Mouse (Mus musculus): Measurements from ENCODE around the gene Hhat. TPM values are rescaled to one million over a fixed set of nuclear protein-coding genes. Genes with fewer than 3 reads are reported as not detected.

Gene Hhat
- polyA plus RNA-seq, 1 experiment, result 3.1 TPM

DNA sequence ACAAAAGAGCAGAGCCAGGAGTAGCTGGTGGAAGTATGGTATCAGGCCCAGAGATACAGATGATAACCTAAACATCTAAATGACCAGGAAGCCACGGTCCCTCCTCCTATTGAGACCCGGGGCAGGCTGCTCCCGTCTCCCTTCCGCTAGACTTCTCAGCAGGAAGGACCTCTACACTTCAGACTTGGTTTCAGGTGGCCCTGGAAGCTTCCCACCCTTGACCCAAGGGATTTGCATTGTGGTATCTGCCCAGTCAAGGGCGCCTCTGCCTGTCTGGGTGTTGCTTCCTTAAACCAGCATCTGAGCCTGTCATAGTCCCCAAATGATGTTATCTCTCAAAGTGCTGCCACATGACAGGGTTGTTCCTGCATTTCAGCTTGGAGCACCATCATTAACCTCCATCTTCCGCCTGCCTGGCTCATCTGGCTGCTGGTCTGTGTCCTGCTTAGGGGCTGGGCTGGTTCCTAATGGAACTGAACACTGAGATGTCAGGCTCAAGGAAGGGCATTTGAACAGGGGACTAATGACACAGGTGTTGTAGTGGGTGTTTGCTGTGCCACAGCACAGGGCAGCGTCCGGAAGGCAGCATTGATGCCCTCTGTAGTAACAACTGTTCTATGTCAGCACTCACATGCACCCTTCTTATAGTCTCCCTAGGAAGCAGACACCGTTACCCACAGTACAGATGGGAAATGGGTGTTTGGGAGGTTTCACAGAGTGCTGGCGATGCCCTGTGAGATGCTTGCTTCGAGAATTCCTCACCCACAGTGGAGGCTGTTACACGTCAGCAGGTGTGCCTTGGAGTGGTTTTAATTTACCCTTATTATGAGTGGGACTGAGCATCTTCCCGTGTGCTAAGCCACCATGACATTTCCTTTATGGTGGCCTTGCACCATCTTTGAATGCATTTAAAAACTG lies 280.9 kb downstream of the Hhat start:
- Histone ChIP-seq H3K27ac (ENCODE audit: insufficient read depth, low read length) (no peak overlapping the region), H3K27me3 (ENCODE audit: control insufficient read depth, insufficient read depth, low read length, poor library complexity, severe bottlenecking) (no peaks in the 10 kb centered on the region), H3K9ac (ENCODE audit: low read depth, poor library complexity, severe bottlenecking) (no peak overlapping the region), H3K4me3 (ENCODE audit: low read depth, low read length) (no peak overlapping the region), H3K36me3 (ENCODE audit: control insufficient read depth, insufficient read depth, low read length, poor library complexity, severe bottlenecking) (no peaks in the 10 kb centered on the region), H3K4me1 (ENCODE audit: control insufficient read depth, insufficient read depth, low read length) (no peaks in the 10 kb centered on the region), H3K9me3 (replicated peaks; ENCODE audit: control insufficient read depth, insufficient read depth, low read length, poor library complexity, severe bottlenecking) (no peaks in the 10 kb centered on the region)
- TF ChIP-seq POLR2A (IDR thresholded peaks at IDR 0.05; ENCODE audit: insufficient read depth, low read length) (no peak), CTCF (IDR thresholded peaks at IDR 0.05; ENCODE audit: low read depth, low read length) (no peak), EP300 (IDR thresholded peaks at IDR 0.05; ENCODE audit: insufficient read depth, low read depth, low read length) (no peak)

DNA sequence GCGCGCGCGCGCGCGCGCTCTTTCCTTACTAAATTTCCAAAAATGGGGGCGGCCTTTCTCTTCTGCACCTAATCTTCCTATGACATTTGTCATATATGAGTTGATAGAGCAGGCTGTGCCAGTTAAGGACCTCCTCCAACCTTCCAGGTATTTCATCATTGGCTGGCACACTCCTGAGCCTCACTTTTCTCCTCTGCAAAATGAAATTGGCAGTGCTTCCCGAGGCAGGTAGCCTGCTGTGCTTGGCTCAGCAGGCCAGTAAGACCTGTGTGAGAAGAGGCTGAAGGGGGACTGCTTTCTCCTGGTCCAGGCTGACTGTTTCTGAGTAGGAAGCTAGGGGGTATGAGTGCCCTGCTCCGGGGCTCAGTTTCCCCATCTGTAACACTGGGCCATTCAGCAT lies 283.5 kb downstream of the Hhat start:
- no peaks in the 10 kb centered on the region for H3K27me3 ChIP-seq (ENCODE audit: control insufficient read depth, insufficient read depth, low read length, poor library complexity, severe bottlenecking)
- TF ChIP-seq CTCF (IDR thresholded peaks at IDR 0.05; ENCODE audit: low read depth, low read length) (no peak), POLR2A (IDR thresholded peaks at IDR 0.05; ENCODE audit: insufficient read depth, low read length) (no peak), EP300 (IDR thresholded peaks at IDR 0.05; ENCODE audit: insufficient read depth, low read depth, low read length) (no peak)
- no peaks in the 10 kb centered on the region for H3K36me3 ChIP-seq (ENCODE audit: control insufficient read depth, insufficient read depth, low read length, poor library complexity, severe bottlenecking)
- H3K4me3 ChIP-seq (ENCODE audit: low read depth, low read length), result no peak overlapping the region
- H3K9me3 ChIP-seq (replicated peaks; ENCODE audit: control insufficient read depth, insufficient read depth, low read length, poor library complexity, severe bottlenecking), result no peaks in the 10 kb centered on the region
- H3K9ac ChIP-seq (ENCODE audit: low read depth, poor library complexity, severe bottlenecking), result no peak overlapping the region
- H3K27ac ChIP-seq (ENCODE audit: insufficient read depth, low read length), result no peak overlapping the region
- no peaks in the 10 kb centered on the region for H3K4me1 ChIP-seq (ENCODE audit: control insufficient read depth, insufficient read depth, low read length)

DNA sequence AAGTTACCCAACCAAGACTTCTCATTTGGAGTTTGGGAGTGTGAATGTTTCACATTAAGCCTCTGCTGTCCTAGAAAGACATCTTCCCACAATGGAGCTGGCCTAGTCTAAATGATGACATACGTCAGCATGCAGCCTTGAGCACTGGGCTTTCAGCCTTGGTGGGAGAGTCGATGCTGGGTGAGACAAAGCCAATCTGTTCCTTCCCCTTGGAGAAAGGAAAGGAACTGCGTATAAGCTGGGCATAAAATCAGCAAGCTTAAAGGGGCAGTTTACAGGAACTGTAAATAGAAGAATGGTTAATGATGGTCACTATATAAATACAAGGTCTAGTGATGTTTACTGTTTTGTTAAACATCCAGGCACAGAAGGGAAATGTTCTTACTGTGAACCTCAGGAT lies 286.0 kb downstream of the Hhat start:
- Histone ChIP-seq H3K4me3 (ENCODE audit: low read depth, low read length) (no peak overlapping the region), H3K9me3 (replicated peaks; ENCODE audit: control insufficient read depth, insufficient read depth, low read length, poor library complexity, severe bottlenecking) (no peaks in the 10 kb centered on the region), H3K9ac (ENCODE audit: low read depth, poor library complexity, severe bottlenecking) (no peak overlapping the region), H3K36me3 (ENCODE audit: control insufficient read depth, insufficient read depth, low read length, poor library complexity, severe bottlenecking) (no peaks in the 10 kb centered on the region), H3K4me1 (ENCODE audit: control insufficient read depth, insufficient read depth, low read length) (no peaks in the 10 kb centered on the region), H3K27ac (ENCODE audit: insufficient read depth, low read length) (no peak overlapping the region), H3K27me3 (ENCODE audit: control insufficient read depth, insufficient read depth, low read length, poor library complexity, severe bottlenecking) (no peaks in the 10 kb centered on the region)
- TF ChIP-seq CTCF (IDR thresholded peaks at IDR 0.05; ENCODE audit: low read depth, low read length) (no peak), EP300 (IDR thresholded peaks at IDR 0.05; ENCODE audit: insufficient read depth, low read depth, low read length) (no peak), POLR2A (IDR thresholded peaks at IDR 0.05; ENCODE audit: insufficient read depth, low read length) (no peak)

DNA sequence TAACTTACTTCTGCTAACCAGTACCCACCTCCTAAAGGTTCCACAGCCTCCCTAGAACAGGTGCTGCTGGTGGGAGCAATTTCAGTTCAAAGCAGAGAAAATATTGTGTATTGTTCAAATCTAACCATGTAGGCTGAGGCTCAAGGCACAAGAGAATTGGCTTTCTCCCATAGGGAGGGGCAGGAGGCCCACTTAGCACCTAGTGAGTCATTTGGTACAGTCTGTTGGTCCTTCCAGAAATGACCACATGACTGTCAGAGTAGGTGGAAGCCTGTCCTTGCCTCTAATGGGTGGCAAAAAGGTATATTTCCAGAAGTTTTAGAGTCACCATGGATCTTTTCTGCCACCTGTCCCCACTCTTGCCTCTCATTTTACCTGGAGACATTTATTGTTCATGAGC lies 289.6 kb downstream of the Hhat start:
- H3K36me3 ChIP-seq (ENCODE audit: control insufficient read depth, insufficient read depth, low read length, poor library complexity, severe bottlenecking), result no peaks in the 10 kb centered on the region
- no peaks in the 10 kb centered on the region for H3K9me3 ChIP-seq (replicated peaks; ENCODE audit: control insufficient read depth, insufficient read depth, low read length, poor library complexity, severe bottlenecking)
- H3K27ac ChIP-seq (ENCODE audit: insufficient read depth, low read length), result no peak overlapping the region
- H3K27me3 ChIP-seq (ENCODE audit: control insufficient read depth, insufficient read depth, low read length, poor library complexity, severe bottlenecking), result no peaks in the 10 kb centered on the region
- no peak for TF ChIP-seq CTCF (IDR thresholded peaks at IDR 0.05; ENCODE audit: low read depth, low read length)
- TF ChIP-seq EP300 (IDR thresholded peaks at IDR 0.05; ENCODE audit: insufficient read depth, low read depth, low read length), result no peak
- no peak for TF ChIP-seq POLR2A (IDR thresholded peaks at IDR 0.05; ENCODE audit: insufficient read depth, low read length)
- H3K4me1 ChIP-seq (ENCODE audit: control insufficient read depth, insufficient read depth, low read length), result no peaks in the 10 kb centered on the region
- no peak overlapping the region for H3K9ac ChIP-seq (ENCODE audit: low read depth, poor library complexity, severe bottlenecking)
- H3K4me3 ChIP-seq (ENCODE audit: low read depth, low read length), result no peak overlapping the region

DNA sequence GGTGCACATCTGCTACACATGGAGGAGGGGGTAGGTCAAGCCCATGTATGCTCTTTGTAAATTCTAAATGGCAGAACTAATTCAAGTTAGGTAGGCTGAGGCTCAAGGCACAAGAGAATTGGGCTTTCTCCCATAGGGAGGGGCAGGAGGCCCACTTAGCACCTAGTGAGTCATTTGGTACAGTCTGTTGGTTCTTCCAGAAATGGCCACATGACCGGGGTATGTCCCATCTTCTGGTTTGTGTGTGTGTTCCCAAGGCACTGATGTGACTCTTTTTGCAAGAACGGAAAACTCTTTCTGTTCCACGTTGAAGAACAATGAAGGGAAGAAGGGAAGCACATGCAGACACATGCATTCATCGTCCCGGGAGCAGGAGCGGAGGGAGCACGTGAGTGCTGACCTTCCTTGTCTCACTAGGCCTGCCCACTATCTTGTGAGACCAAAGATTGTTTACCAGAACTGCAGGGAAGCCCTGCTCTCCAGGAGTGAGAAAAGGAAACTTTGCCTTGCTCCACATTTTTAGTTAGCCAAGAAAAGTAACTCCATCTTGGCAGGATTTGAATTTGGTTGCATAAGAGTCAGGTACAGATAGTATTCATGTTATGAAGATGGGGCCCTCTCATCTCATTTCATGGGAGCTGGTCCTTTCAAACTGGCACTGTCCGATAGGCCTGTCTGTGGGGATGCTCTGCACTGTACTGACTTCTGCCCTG lies 290.8 kb downstream of the Hhat start:
- Histone ChIP-seq H3K27me3 (ENCODE audit: control insufficient read depth, insufficient read depth, low read length, poor library complexity, severe bottlenecking) (no peaks in the 10 kb centered on the region), H3K4me1 (ENCODE audit: control insufficient read depth, insufficient read depth, low read length) (no peaks in the 10 kb centered on the region), H3K9ac (ENCODE audit: low read depth, poor library complexity, severe bottlenecking) (no peak overlapping the region), H3K36me3 (ENCODE audit: control insufficient read depth, insufficient read depth, low read length, poor library complexity, severe bottlenecking) (no peaks in the 10 kb centered on the region), H3K27ac (ENCODE audit: insufficient read depth, low read length) (no peak overlapping the region), H3K4me3 (ENCODE audit: low read depth, low read length) (no peak overlapping the region), H3K9me3 (replicated peaks; ENCODE audit: control insufficient read depth, insufficient read depth, low read length, poor library complexity, severe bottlenecking) (no peaks in the 10 kb centered on the region)
- TF ChIP-seq EP300 (IDR thresholded peaks at IDR 0.05; ENCODE audit: insufficient read depth, low read depth, low read length), result no peak
- TF ChIP-seq CTCF (IDR thresholded peaks at IDR 0.05; ENCODE audit: low read depth, low read length), result no peak
- TF ChIP-seq POLR2A (IDR thresholded peaks at IDR 0.05; ENCODE audit: insufficient read depth, low read length), result no peak

DNA sequence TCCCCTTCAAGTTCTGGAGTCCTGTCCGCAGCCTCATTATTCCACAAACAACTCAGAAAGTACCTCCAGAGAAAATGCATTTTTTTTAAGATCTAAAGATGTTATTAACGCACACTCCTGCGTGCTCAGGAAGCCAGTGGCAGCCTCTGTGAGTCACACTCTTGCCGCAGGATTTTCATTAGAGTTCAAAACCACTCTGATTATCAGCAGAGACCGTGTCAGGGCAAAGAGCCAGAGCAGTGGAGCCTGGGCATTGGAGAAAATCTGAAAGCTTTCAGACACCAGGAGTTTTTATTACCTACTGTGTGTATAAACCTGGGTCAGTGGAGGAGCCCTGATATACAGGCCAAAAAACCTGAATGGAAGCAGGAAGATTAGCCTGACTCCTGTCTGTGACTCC lies 292.8 kb downstream of the Hhat start:
- H3K4me1 ChIP-seq (ENCODE audit: control insufficient read depth, insufficient read depth, low read length), result no peaks in the 10 kb centered on the region
- no peaks in the 10 kb centered on the region for H3K36me3 ChIP-seq (ENCODE audit: control insufficient read depth, insufficient read depth, low read length, poor library complexity, severe bottlenecking)
- TF ChIP-seq POLR2A (IDR thresholded peaks at IDR 0.05; ENCODE audit: insufficient read depth, low read length) (no peak), EP300 (IDR thresholded peaks at IDR 0.05; ENCODE audit: insufficient read depth, low read depth, low read length) (no peak), CTCF (IDR thresholded peaks at IDR 0.05; ENCODE audit: low read depth, low read length) (no peak)
- H3K27me3 ChIP-seq (ENCODE audit: control insufficient read depth, insufficient read depth, low read length, poor library complexity, severe bottlenecking), result no peaks in the 10 kb centered on the region
- no peak overlapping the region for H3K4me3 ChIP-seq (ENCODE audit: low read depth, low read length)
- no peak overlapping the region for H3K9ac ChIP-seq (ENCODE audit: low read depth, poor library complexity, severe bottlenecking)
- H3K9me3 ChIP-seq (replicated peaks; ENCODE audit: control insufficient read depth, insufficient read depth, low read length, poor library complexity, severe bottlenecking), result no peaks in the 10 kb centered on the region
- no peak overlapping the region for H3K27ac ChIP-seq (ENCODE audit: insufficient read depth, low read length)

All from ES-Bruce4 (cell line).